Mouse (Mus musculus): ENCODE data around the gene Mospd3. TPM values are rescaled to one million over a fixed set of nuclear protein-coding genes. Genes with fewer than 3 reads are reported as not detected.

Mospd3 gene
- polyA plus RNA-seq, 1 experiment: 45.9 TPM

DNA sequence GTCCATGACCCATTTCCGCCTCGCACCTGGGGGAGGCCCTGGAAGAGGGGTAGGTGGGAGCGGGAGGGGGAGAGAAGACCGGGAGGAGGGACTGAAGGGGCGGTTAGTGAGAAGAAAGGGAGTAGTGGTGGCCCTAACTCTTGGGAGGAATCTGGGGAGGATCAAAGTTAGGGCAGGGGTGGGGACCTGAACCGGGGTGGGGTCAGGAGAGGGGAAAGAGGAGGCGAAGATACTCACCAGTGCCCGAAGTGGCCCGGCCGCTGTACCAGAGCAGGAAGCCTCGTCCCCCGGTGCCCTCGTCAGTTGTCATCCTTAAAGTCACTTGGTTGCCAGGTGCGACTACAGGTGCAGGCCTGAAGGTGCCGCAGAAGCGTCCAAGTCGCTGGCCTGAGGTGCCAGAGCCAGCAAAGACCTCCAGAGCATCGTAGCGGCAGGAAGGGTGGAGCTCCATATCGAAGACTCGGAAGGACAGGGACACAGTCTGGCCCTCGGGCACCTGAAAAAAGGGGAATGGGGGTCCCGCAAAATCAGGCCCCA, 7.9 kb upstream of the Mospd3 start:
- Histone ChIP-seq H3K27ac (replicated peaks; ENCODE audit: low read depth, low read length) (no peak overlapping the region), H3K4me1 (ENCODE audit: control insufficient read depth, insufficient read depth, insufficient read length, low read length) (peaks cover 17% of the 10 kb centered on the region), H3K4me3 (ENCODE audit: insufficient read depth, low read depth, low read length) (peak overlapping the region; percentile 48; the same call in 1 of the 2 replicates)

DNA sequence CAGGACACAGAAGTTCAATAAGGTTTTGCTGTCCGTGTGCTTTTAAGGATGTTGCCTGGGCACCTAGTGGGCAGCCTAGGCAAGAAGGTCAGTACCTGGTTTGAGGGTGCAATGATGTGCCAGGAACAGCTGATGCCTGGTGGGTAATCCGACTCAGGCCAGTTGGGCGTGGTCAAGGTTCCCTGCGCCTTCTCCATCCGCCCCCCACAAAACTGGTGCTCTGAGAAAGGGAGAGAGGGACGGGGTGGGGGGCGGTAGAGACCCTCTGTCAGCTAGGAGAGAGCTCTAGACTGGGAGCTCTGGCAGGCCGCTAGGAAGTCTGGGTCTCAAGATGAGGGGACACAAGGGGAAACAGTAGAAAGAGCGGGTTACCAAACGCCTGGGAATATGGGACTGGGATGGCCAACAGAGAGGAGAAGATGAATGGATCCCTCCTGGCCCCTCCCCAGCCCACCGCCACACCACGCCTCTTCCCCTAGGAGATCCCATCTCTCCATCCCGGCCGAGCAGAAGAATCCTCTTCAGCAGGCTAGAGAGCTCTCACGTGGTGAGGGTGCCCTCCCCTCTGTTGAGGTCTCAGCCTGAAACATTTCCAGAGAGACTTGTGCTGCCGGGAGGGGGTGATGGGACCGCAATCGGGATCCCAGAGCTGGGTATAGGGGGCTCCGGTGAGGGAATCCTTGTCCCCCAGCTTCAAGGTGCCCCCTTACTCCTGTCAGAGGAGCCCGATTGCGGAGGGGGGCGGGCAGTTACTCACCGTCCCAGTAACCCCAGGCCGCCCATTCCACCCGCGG, 7.2 kb upstream of the Mospd3 start:
- Histone ChIP-seq H3K4me3 (ENCODE audit: insufficient read depth, low read depth, low read length) (no peak overlapping the region), H3K27ac (replicated peaks; ENCODE audit: low read depth, low read length) (no peak overlapping the region), H3K4me1 (ENCODE audit: control insufficient read depth, insufficient read depth, insufficient read length, low read length) (peaks cover 15% of the 10 kb centered on the region)

DNA sequence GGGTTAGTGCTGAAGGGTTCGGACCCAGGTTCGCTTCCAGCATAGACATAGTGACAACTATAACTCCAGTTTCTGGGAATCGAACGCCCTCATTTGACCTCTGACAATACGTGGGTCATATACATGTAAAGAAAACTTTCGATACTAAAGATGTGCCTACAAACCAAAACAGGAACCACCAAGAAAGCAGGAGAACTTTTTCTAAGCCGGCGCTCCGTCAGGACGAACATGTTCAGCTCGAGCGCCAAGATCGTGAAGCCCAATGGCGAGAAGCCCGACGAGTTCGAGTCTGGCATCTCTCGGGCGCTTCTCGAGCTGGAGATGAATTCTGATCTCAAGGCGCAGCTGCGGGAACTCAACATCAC, 489 bp upstream of the Mospd3 start:
- peaks cover 10% of the 10 kb centered on the region for H3K4me1 ChIP-seq (ENCODE audit: control insufficient read depth, insufficient read depth, insufficient read length, low read length)
- H3K4me3 ChIP-seq (ENCODE audit: insufficient read depth, low read depth, low read length): peak overlapping the region; percentile 60

DNA sequence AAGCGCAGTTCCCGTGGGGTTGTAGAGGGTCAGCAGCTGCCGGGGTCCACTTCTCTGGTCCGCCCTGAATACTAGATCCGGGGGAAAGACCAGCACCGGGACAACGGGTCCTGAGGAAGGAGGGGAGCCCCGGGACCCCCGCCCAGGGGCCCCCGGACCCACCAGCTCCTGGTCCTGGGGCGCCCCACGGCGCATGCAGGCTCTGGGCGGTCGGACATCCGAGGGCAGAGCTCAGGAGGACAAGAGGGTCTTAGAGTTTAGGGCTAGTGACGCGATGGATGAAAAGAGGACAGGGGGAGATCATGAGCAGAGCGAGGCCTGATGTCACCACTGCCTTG, 608 bp downstream of the Mospd3 start:
- Histone ChIP-seq H3K4me1 (ENCODE audit: control insufficient read depth, insufficient read depth, insufficient read length, low read length) (peaks cover 10% of the 10 kb centered on the region), H3K27ac (replicated peaks; ENCODE audit: low read depth, low read length) (peak overlapping the region; percentile 62), H3K4me3 (ENCODE audit: insufficient read depth, low read depth, low read length) (peak overlapping the region; percentile 92)

More for the DNA sequence above, 489 bp upstream of the Mospd3 start:
- peak overlapping the region; percentile 67 for H3K27ac ChIP-seq (replicated peaks; ENCODE audit: low read depth, low read length)

DNA sequence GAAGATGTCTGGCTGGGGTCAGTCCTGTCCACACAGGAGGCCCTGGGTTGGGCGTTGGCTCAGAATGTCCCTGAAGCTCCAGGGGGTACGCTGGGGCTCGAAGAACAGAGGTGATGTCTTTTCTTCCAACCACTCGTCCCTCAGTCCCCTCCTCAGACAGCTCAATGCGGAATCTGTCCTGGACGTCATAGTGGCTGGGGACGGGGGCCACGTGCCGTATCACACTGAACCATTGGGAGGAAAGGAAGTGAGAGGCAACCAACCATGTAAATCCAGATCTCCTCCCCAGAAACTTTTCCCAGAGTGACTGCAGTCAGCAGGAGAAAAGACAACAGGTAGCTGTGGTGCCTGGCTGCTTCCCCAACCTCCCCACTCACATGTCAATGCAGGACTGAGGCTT, 1.3 kb downstream of the Mospd3 start:
- no peak overlapping the region for H3K27ac ChIP-seq (replicated peaks; ENCODE audit: low read depth, low read length)
- peaks cover 10% of the 10 kb centered on the region for H3K4me1 ChIP-seq (ENCODE audit: control insufficient read depth, insufficient read depth, insufficient read length, low read length)
- H3K4me3 ChIP-seq (ENCODE audit: insufficient read depth, low read depth, low read length): peak overlapping the region; percentile 92

DNA sequence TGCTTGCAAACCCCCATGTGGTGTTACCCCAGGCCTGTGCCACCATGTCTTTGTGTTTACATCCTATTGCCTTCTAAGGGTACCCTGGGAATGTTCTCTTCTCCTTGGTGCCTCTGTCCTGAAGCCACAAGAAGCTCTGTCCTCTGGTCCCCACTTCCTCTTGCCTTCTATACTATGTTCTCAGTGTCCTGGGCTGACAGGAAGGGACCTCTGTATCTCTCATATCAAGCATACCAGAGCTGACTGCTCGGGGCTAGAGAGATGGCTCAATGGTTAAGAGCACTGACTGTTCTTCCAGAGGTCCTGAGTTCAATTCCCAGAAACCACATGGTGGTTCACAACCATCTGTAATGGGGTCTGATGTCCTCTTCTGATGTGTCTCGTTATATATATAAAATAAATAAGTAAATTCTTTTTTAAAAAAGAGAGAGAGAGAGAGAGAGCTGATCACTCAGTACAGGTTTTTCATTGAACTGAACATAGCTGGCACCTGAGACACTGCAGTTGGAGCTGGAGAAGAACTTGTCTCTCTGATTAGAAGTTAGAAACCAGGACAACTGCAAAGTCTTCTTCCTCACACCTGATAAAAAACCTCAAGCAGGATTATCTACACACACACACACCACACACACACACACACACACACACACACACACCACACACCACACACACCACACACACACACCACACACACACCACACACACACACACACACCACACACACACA, 2.6 kb downstream of the Mospd3 start:
- Histone ChIP-seq H3K4me3 (ENCODE audit: insufficient read depth, low read depth, low read length) (no peak overlapping the region), H3K27ac (replicated peaks; ENCODE audit: low read depth, low read length) (no peak overlapping the region)

DNA sequence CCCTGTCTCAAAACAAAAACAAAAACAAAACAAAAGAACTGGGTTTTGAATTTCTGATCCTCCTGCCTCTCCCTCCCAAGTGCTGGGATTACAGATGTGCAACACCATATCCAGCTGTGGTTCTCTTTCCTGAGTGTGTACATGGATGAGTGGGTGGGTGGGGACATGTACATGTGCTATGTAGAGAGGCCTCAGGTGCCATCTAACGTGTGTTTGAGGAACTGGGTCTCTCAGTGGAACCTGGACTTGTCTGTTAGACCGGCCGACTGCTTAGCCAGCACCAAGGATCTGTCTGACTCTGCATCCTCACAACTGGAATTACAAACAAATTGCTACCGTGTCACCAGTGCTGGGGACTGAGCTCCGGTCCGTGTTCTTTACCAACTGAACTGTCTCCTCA, 3.2 kb downstream of the Mospd3 start:
- no peak overlapping the region for H3K4me3 ChIP-seq (ENCODE audit: insufficient read depth, low read depth, low read length)
- peaks cover 8% of the 10 kb centered on the region for H3K4me1 ChIP-seq (ENCODE audit: control insufficient read depth, insufficient read depth, insufficient read length, low read length)
- H3K27ac ChIP-seq (replicated peaks; ENCODE audit: low read depth, low read length): no peak overlapping the region

More for the DNA sequence above, 2.6 kb downstream of the Mospd3 start:
- peaks cover 10% of the 10 kb centered on the region for H3K4me1 ChIP-seq (ENCODE audit: control insufficient read depth, insufficient read depth, insufficient read length, low read length)

DNA sequence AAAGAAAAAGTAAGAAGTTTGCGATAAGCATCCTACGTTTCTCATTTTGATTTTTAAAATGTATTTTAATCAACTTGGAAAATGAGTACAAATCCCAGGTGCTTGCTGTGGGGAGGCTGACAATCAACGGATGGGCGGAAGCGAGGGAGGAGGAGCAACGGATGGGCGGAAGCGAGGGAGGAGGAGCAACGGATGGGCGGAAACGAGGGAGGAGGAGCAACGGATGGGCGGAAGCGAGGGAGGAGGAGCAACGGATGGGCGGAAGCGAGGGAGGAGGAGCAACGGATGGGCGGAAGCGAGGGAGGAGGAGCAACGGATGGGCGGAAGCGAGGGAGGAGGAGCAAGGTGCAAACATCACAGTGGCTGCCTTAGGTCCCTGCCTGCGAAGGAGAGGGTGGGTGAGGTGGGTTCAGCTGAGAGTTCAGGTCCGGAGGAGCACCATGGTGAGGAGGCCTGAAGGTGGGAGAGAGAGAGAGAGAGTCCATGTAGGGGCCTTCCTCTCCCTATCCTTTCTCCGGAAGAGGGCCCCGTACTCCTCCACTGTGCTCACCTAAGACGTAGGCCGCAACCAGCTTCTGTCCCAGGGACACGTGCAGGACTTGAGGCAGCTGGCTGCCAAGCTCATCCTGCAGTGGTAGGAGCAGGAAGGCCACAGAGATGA, 4.1 kb downstream of the Mospd3 start:
- Histone ChIP-seq H3K4me3 (ENCODE audit: insufficient read depth, low read depth, low read length) (no peak overlapping the region; the same call in 1 of the 2 replicates), H3K27ac (replicated peaks; ENCODE audit: low read depth, low read length) (peak overlapping the region; percentile 51), H3K4me1 (ENCODE audit: control insufficient read depth, insufficient read depth, insufficient read length, low read length) (peaks cover 4% of the 10 kb centered on the region)

DNA sequence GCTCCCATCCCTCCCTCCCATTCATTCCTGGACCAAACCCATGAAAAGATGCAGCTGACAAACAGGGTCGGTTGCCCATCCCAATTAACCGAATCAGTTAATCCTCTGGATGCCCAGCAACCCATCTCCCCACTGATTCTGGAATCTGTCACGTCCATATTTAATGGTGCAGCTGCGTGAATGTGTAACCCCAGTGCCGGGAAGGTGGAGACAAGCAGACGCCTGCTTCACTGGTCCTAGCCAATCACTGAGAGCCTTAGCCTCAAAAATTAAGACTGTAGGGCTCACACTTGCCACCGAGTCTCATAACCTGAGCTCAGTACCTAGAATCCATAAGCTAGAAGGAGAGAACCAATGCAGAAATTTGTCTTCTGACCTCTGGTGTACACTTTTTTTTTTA, 4.9 kb downstream of the Mospd3 start:
- Histone ChIP-seq H3K27ac (replicated peaks; ENCODE audit: low read depth, low read length) (no peak overlapping the region), H3K4me1 (ENCODE audit: control insufficient read depth, insufficient read depth, insufficient read length, low read length) (peaks cover 4% of the 10 kb centered on the region), H3K4me3 (ENCODE audit: insufficient read depth, low read depth, low read length) (no peak overlapping the region)

DNA sequence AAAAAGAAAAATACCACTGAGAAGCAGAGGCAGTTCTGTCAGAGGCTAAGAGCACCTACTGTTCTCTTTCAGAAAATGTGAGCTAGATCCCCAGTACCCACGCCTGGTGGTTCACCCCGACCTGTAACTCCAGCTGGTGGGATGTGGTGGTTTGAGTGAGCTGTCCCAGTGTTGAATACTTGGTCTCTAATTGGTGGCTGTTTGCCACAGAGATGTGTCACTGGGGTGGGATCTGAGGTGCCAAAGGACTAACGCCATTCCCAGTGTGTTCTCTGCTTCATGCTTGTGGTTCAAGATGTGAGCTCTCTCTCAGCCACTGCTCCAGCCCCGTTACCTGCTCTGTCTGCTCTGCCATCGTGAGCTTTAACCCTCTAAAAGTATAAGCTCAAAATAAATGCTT, 10.4 kb downstream of the Mospd3 start:
- Histone ChIP-seq H3K27ac (replicated peaks; ENCODE audit: low read depth, low read length) (no peak overlapping the region), H3K4me1 (ENCODE audit: control insufficient read depth, insufficient read depth, insufficient read length, low read length) (no peaks in the 10 kb centered on the region), H3K4me3 (ENCODE audit: insufficient read depth, low read depth, low read length) (no peak overlapping the region)

DNA sequence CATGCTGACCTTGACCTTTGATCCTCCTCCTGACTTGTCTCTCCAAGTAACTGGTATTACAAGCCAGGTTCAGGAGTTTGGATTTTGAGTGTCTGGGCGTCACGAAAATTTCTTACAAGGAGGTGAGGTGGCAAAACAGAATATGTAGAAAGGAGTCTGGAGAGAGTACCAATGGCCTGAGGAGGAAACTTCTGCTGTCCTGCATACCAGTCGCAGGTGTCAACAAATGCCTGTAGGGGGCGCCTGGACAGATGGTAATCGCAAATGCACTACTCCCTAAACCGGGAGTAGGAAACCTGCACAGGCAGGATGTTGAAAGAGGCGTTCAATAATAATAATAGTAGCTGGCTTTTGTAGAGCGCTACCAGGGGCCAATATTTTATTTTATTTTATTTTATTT, 15.9 kb downstream of the Mospd3 start:
- Histone ChIP-seq H3K4me3 (ENCODE audit: insufficient read depth, low read depth, low read length) (no peak overlapping the region), H3K4me1 (ENCODE audit: control insufficient read depth, insufficient read depth, insufficient read length, low read length) (no peaks in the 10 kb centered on the region), H3K27ac (replicated peaks; ENCODE audit: low read depth, low read length) (no peak overlapping the region)

DNA sequence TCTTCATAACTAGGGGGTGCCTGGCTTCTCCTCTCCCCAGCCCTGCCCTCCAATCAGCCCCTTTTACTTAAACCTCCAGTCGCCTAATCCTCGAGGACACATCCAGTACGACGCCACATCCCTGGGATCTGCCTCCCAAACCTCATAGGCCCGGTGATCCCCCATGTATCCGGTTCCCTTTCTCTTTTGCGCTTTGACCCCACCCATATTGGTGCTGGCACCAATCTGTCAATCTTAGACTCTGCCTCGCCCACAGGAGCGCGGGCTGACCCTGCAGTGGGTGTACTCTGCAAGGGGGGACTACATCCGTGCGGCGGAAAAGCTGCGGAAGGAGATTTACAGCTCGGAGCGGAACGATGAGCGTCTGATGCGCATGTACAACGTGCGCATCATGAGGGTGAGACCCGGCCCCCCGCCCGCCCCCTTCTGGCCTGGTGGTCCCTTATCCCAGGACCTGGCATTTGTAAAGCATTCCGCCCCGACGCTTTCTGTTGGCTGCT, 17.1 kb downstream of the Mospd3 start:
- peak overlapping the region; percentile 47 for H3K4me3 ChIP-seq (ENCODE audit: insufficient read depth, low read depth, low read length)
- no peak overlapping the region for H3K27ac ChIP-seq (replicated peaks; ENCODE audit: low read depth, low read length)
- H3K4me1 ChIP-seq (ENCODE audit: control insufficient read depth, insufficient read depth, insufficient read length, low read length): no peaks in the 10 kb centered on the region

DNA sequence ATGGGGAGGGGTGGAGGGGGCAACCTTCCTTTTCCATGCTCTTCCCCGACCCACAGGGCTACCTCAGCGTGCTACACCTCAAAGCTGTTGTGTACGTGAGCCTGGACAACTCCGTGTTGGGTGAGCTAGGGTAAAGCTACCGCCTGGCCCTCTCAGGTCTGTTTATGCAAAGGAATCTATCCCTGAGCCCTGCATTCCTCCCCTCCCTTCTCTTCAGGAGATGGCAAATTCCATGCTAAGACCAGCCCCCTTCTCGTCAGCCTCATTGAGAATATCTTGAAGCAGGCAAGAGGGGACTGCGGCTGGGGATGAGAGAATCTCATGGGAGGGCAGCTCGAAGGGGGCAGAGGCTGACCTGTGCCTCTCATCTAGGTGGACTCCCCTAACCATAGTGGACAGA, 18.2 kb downstream of the Mospd3 start:
- H3K27ac ChIP-seq (replicated peaks; ENCODE audit: low read depth, low read length): no peak overlapping the region
- H3K4me3 ChIP-seq (ENCODE audit: insufficient read depth, low read depth, low read length): no peak overlapping the region
- H3K4me1 ChIP-seq (ENCODE audit: control insufficient read depth, insufficient read depth, insufficient read length, low read length): no peaks in the 10 kb centered on the region

DNA sequence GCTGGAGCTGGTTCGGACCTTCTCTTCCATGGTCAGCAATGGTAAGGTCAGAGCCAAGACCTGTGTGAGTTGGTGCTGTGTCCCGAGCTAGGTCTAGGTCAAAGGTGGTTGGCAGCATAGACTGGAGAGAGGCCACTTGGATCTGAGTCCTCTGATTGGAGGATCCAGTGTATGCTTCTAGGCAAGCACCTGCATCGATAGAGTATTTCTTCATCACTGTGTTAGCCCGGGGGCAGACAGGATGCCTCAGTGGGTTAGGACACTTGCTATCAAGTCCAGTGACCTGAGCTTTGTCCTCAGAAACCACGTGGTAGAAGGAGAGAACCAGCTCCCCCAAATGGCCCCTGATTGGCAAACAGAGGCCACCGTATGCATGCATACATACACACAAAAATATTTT, 20.6 kb downstream of the Mospd3 start:
- no peak overlapping the region for H3K4me3 ChIP-seq (ENCODE audit: insufficient read depth, low read depth, low read length)

DNA sequence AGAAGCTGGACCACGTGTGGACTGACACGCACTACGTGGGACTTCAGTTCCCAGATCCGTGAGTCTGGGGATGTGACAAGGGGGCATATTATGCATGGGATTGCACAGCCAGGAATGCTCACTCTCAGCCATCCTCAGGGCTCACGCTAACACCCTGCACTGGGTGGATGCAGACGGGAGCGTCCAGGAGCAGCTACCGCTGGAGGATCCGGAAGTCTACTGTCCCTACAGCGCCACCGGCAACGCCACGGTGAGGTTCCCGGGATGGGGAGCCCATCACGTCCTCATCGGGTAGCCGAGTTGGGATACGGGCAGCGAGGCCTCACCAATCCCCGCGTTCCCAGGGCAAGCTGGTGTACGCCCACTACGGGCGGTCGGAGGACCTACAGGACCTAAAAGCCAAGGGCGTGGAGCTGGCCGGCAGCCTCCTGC, 26.4 kb downstream of the Mospd3 start:
- Histone ChIP-seq H3K4me1 (ENCODE audit: control insufficient read depth, insufficient read depth, insufficient read length, low read length) (peaks cover 2% of the 10 kb centered on the region; the same call in 1 of the 2 replicates), H3K4me3 (ENCODE audit: insufficient read depth, low read depth, low read length) (peak overlapping the region; percentile 23), H3K27ac (replicated peaks; ENCODE audit: low read depth, low read length) (no peak overlapping the region)

More for the DNA sequence above, 20.6 kb downstream of the Mospd3 start:
- Histone ChIP-seq H3K4me1 (ENCODE audit: control insufficient read depth, insufficient read depth, insufficient read length, low read length) (no peaks in the 10 kb centered on the region), H3K27ac (replicated peaks; ENCODE audit: low read depth, low read length) (0 out of 2 replicates have a peak overlapping the region, but pooled peaks have one; percentile 10)

Measured in brown adipose tissue, adult 24 weeks (tissue).